Mouse (Mus musculus): ENCODE measurements around the gene Thrb. TPM values are rescaled to one million over a fixed set of nuclear protein-coding genes. Genes with fewer than 3 reads are reported as not detected.

The Thrb gene
- polyA plus RNA-seq, 1 experiment, result not detected

DNA sequence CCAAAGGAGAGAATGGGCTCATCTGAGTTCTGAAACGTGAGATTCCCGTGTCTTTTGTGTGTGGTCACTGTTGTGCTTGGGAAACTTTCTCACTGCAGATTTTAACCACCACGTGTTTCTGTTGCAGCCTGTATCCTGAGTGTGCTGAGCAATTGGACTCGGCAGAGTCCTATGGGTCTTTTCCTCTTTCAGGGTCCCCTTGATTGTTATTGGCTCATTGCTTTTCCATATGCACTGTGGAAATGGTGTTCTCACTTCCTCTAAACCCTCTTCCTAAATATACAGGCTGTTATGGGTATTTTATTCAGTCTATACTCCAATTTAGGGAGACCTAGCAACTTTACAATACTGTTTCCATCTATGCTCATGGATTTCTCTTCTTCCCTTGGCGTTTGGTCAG is 152.4 kb downstream of the Thrb start:
- Histone ChIP-seq H3K4me3 (ENCODE audit: insufficient read depth, low read length) (no peak overlapping the region), H3K27ac (ENCODE audit: insufficient read depth, low read depth, low read length) (no peak overlapping the region)
- no peak for TF ChIP-seq POLR2A (IDR thresholded peaks at IDR 0.05; ENCODE audit: borderline replicate concordance, low read depth, low read length)
- no peak for TF ChIP-seq CTCF (IDR thresholded peaks at IDR 0.05; ENCODE audit: low read depth, low read length)

DNA sequence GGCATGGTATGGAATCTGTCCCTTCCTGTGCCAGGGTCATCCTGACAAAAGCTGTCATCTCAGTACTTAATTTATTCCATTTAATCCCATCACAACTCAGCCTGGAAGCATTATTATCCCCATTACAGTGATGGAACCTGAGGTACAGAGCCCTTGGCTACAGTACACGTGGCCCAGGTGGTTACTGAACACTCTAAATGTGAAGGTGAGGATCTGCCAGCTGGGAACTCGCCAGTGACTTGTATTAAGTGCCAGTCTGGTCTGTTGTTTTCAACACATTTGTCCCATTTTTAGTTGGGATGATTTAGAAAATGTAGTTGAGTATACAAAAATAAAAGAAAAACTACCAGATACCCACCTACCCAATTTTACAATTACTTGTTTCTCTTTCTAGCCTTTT is 155.0 kb downstream of the Thrb start:
- Histone ChIP-seq H3K4me1 (ENCODE audit: control insufficient read depth, insufficient read depth, low read length) (no peaks in the 10 kb centered on the region), H3K4me3 (ENCODE audit: insufficient read depth, low read length) (no peak overlapping the region), H3K27ac (ENCODE audit: insufficient read depth, low read depth, low read length) (no peak overlapping the region)
- TF ChIP-seq CTCF (IDR thresholded peaks at IDR 0.05; ENCODE audit: low read depth, low read length), result no peak
- TF ChIP-seq POLR2A (IDR thresholded peaks at IDR 0.05; ENCODE audit: borderline replicate concordance, low read depth, low read length), result no peak

More for the DNA sequence above, 152.4 kb downstream of the Thrb start:
- no peaks in the 10 kb centered on the region for H3K4me1 ChIP-seq (ENCODE audit: control insufficient read depth, insufficient read depth, low read length)

DNA sequence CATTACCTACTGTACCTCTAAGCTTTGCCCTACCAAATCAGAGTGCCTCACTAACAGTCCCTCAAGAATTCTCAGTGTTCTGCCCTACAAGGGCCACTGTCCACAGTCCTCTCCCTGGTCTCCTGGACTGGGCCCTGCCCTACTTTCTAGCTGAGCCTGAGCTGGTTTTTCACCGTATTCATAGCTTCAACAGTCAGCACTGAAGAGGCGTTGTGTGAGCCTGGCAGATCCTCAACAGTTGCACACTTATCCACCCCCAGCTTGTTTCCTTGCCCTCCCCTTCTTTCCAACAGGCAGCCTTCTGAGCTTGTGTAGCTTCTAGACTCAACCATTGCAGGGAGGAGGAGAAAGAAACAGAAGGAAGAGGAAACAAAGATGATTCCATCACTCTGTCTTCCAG is 158.0 kb downstream of the Thrb start:
- H3K4me3 ChIP-seq (ENCODE audit: insufficient read depth, low read length), result no peak overlapping the region
- H3K27ac ChIP-seq (ENCODE audit: insufficient read depth, low read depth, low read length), result no peak overlapping the region
- no peaks in the 10 kb centered on the region for H3K4me1 ChIP-seq (ENCODE audit: control insufficient read depth, insufficient read depth, low read length)
- TF ChIP-seq POLR2A (IDR thresholded peaks at IDR 0.05; ENCODE audit: borderline replicate concordance, low read depth, low read length) (no peak), CTCF (IDR thresholded peaks at IDR 0.05; ENCODE audit: low read depth, low read length) (no peak)

DNA sequence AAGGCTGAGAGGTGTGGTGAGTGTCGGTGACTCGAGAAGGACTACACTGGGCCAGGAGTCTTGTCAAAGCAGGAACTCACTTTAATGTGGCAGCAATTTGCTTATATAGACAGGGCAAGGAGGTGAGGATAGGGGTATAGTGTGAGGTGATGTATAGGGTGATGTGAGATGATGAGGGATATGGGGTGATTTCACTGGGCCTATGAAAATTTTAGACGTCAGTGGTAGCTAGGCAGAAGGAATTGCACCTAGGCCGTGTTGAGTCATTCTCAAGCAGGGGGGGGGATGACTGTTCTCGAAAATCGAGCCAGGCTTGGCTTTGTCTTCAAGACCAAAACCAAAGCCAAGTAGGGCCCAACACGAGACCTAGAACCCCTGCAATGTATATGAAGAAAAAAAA is 162.7 kb downstream of the Thrb start:
- Histone ChIP-seq H3K4me3 (ENCODE audit: insufficient read depth, low read length) (no peak overlapping the region), H3K4me1 (ENCODE audit: control insufficient read depth, insufficient read depth, low read length) (no peaks in the 10 kb centered on the region), H3K27ac (ENCODE audit: insufficient read depth, low read depth, low read length) (no peak overlapping the region)
- TF ChIP-seq POLR2A (IDR thresholded peaks at IDR 0.05; ENCODE audit: borderline replicate concordance, low read depth, low read length), result no peak
- no peak for TF ChIP-seq CTCF (IDR thresholded peaks at IDR 0.05; ENCODE audit: low read depth, low read length)

DNA sequence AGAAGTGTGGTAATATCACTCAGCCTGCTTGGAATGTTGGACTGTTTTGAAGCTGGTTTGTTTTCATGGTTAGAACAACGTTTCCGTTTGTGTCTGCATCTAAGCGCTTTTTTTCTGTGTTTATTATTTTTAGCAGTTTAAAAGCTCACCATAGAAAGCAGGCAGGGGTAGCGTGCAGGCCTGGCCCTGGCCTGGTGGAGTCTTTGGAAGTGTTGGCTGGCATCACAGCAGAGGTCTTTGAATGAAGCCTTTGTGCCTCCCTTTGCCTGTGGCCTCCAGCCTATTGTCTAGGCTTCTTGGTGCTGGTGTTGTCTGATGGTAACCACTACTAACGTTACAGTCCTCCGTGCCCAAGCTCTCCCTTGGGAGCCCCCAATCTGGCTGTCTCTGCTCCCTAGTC is 167.3 kb downstream of the Thrb start:
- H3K4me3 ChIP-seq (ENCODE audit: insufficient read depth, low read length), result no peak overlapping the region
- TF ChIP-seq POLR2A (IDR thresholded peaks at IDR 0.05; ENCODE audit: borderline replicate concordance, low read depth, low read length), result no peak
- TF ChIP-seq CTCF (IDR thresholded peaks at IDR 0.05; ENCODE audit: low read depth, low read length), result no peak
- no peaks in the 10 kb centered on the region for H3K4me1 ChIP-seq (ENCODE audit: control insufficient read depth, insufficient read depth, low read length)
- H3K27ac ChIP-seq (ENCODE audit: insufficient read depth, low read depth, low read length), result no peak overlapping the region

DNA sequence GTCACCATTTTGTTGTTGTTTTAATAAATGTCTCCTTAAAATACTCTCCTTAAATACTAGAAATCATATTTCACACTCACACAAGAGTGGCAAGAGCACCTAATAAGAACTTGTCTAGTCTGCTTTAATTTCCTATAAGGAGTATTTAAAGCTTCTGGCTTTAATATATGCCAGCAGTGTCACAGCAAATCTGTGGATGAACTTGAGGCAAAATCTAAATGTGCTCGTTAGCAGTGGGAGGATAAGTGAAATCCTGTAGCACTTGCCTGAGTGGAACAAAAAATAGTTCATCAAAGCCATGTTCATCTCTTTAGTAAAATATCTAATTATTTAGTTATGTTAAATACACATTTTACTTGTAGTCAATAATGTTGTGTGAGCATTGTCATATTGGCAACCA is 175.7 kb downstream of the Thrb start:
- Histone ChIP-seq H3K4me3 (ENCODE audit: insufficient read depth, low read length) (no peak overlapping the region), H3K27ac (ENCODE audit: insufficient read depth, low read depth, low read length) (no peak overlapping the region), H3K4me1 (ENCODE audit: control insufficient read depth, insufficient read depth, low read length) (no peaks in the 10 kb centered on the region)
- TF ChIP-seq POLR2A (IDR thresholded peaks at IDR 0.05; ENCODE audit: borderline replicate concordance, low read depth, low read length), result no peak
- TF ChIP-seq CTCF (IDR thresholded peaks at IDR 0.05; ENCODE audit: low read depth, low read length), result no peak

DNA sequence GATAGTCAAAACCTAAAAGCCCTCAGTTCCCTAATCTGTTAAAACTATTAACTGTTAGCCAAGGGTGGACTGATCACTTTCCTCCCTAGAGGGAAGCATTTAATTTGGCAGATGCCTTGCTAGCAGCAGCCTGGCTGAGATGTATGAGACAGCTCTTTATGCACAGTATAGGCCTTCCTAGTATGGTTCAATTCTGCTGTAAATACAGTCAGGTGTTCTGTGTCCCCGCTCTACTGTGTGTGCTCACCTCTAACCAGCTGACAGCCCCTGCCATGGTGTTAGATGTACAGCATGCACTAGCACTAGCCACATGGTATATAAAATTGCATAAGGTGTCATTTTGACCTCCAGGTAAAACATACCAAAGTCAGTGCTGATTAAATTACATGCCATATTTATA is 176.7 kb downstream of the Thrb start:
- no peak for TF ChIP-seq POLR2A (IDR thresholded peaks at IDR 0.05; ENCODE audit: borderline replicate concordance, low read depth, low read length)
- TF ChIP-seq CTCF (IDR thresholded peaks at IDR 0.05; ENCODE audit: low read depth, low read length), result no peak
- no peak overlapping the region for H3K27ac ChIP-seq (ENCODE audit: insufficient read depth, low read depth, low read length)
- no peak overlapping the region for H3K4me3 ChIP-seq (ENCODE audit: insufficient read depth, low read length)
- H3K4me1 ChIP-seq (ENCODE audit: control insufficient read depth, insufficient read depth, low read length), result no peaks in the 10 kb centered on the region

DNA sequence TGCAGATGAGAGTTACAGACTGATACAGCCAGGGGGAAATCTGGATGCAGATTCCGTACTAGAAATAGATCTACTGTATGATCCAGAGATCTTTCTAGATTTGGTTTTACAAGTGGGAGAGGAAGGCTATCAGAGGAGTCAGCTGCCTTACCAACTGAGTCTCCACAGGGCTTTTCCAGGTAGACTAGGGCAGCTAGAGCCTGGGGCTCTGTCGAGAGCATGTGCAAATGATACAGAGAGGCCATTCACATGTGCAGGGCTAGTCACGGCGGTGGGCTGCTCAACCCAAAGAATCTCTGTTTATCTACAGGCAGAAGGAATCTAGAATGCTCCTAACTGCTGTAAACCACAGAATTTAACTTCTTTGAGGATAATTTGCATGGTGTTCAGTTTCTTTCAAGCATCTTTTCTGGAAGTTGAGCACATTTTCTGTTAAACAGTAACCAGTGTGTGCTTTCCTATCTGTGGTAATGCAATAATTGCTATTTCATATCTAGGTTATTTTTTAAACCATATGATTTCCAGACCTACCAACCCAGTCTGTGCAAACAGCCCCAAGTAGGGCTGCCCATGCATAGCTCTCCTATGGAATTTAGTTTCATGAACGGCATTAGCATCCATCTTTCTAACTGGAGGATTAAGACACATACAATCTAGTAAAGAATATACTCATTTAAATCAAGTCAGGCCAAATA is 185.1 kb downstream of the Thrb start:
- Histone ChIP-seq H3K27ac (ENCODE audit: insufficient read depth, low read depth, low read length) (no peak overlapping the region), H3K4me3 (ENCODE audit: insufficient read depth, low read length) (no peak overlapping the region), H3K4me1 (ENCODE audit: control insufficient read depth, insufficient read depth, low read length) (no peaks in the 10 kb centered on the region)
- TF ChIP-seq CTCF (IDR thresholded peaks at IDR 0.05; ENCODE audit: low read depth, low read length) (no peak), POLR2A (IDR thresholded peaks at IDR 0.05; ENCODE audit: borderline replicate concordance, low read depth, low read length) (no peak)

DNA sequence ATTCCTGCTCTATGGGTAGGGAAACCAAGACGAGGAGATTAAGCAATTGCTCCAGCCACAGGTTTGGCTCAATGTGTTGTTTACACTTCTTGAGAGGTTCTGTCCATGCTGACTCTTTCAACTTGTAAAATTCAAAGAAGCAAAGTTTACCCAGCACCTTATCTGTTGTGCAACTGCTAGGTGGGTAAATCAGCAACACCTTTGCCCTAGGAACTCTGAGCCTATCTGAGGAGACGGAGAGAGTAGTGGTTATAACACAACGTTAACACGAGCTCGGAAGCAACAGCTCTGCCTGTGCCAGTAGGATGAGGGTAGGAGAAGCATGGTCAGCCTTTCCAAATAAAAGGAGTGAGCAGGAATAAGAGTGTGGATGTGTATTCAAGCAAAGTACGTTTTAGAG is 185.8 kb downstream of the Thrb start:
- H3K4me1 ChIP-seq (ENCODE audit: control insufficient read depth, insufficient read depth, low read length), result no peaks in the 10 kb centered on the region
- H3K27ac ChIP-seq (ENCODE audit: insufficient read depth, low read depth, low read length), result no peak overlapping the region
- H3K4me3 ChIP-seq (ENCODE audit: insufficient read depth, low read length), result no peak overlapping the region
- TF ChIP-seq CTCF (IDR thresholded peaks at IDR 0.05; ENCODE audit: low read depth, low read length) (no peak), POLR2A (IDR thresholded peaks at IDR 0.05; ENCODE audit: borderline replicate concordance, low read depth, low read length) (no peak)

DNA sequence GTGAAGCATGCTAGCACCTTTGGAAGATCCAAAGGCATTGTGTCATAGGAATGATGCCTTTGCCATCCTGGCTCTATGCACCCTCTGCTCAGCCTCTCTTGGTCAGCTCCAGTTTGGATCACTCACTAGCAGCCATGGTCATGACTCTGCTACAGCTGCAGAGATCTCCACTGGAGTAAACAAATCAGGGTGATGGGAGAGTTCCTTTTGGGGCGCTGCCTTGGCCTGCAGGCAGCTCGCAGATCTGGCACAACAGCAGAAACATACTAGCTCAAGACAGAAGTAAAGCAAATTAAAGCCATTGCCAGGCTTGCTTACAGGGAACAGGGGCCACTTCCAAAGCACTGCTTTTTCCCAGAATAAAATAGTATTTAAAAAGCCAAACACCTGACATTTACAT is 186.6 kb downstream of the Thrb start:
- Histone ChIP-seq H3K4me3 (ENCODE audit: insufficient read depth, low read length) (no peak overlapping the region), H3K4me1 (ENCODE audit: control insufficient read depth, insufficient read depth, low read length) (no peaks in the 10 kb centered on the region), H3K27ac (ENCODE audit: insufficient read depth, low read depth, low read length) (no peak overlapping the region)
- TF ChIP-seq POLR2A (IDR thresholded peaks at IDR 0.05; ENCODE audit: borderline replicate concordance, low read depth, low read length), result no peak
- TF ChIP-seq CTCF (IDR thresholded peaks at IDR 0.05; ENCODE audit: low read depth, low read length), result no peak
